Mouse (Mus musculus) heart, embryonic 13.5 days (tissue): ENCODE results near the gene Abhd17a. TPM values are rescaled to one million over a fixed set of nuclear protein-coding genes. Genes with fewer than 3 reads are reported as not detected.
"Not testable (repeated sequence)": the region's sequence is repeated elsewhere in the genome, so short reads cannot be mapped to it uniquely, and the experiment has no call there.

Experiments used
- ATAC-seq: fragments of 200-750 bp; cut with Nextera tagmentation; 2 replicates; pipeline ENCODE4 v1.8.0; 2017; ENCODE audit warnings: moderate TSS enrichment; ENCODE audit not compliant: insufficient number of reproducible peaks, low FRiP score, low TSS enrichment; ENCODE audit errors: extremely low read depth
- H3K27ac ChIP-seq: fragments of 300-500 bp; sonication (generic); replicated peaks from 2 replicates; pipeline ENCODE4 v1.5.1; 2015; ENCODE audit warnings: moderate library complexity, mild to moderate bottlenecking, inconsistent platforms
- H3K27me3 ChIP-seq: fragments of 300-500 bp; sonication (generic); replicated peaks from 2 replicates; pipeline ENCODE4 v1.6.1; 2015; ENCODE audit warnings: mild to moderate bottlenecking, inconsistent platforms
- H3K36me3 ChIP-seq: fragments of 300-500 bp; sonication (generic); 2 replicates; pipeline ENCODE4 v1.6.1; 2015; ENCODE audit warnings: mild to moderate bottlenecking, inconsistent platforms
- H3K4me1 ChIP-seq: fragments of 300-500 bp; sonication (generic); 2 replicates; pipeline ENCODE4 v1.6.1; 2015; ENCODE audit warnings: inconsistent platforms
- H3K4me2 ChIP-seq: fragments of 300-500 bp; sonication (generic); 2 replicates; pipeline ENCODE4 v1.6.1; 2015; ENCODE audit warnings: inconsistent platforms, mild to moderate bottlenecking, moderate library complexity
- H3K4me3 ChIP-seq: fragments of 300-500 bp; sonication (generic); 2 replicates; pipeline ENCODE4 v1.5.1; 2015; ENCODE audit warnings: moderate library complexity, mild to moderate bottlenecking, inconsistent platforms
- H3K9ac ChIP-seq: fragments of 300-500 bp; sonication (generic); 2 replicates; pipeline ENCODE4 v1.6.1; 2015; ENCODE audit warnings: inconsistent platforms, mild to moderate bottlenecking, moderate library complexity
- H3K9me3 ChIP-seq: fragments of 300-500 bp; sonication (generic); 2 replicates; pipeline ENCODE4 v1.6.1; 2016; ENCODE audit warnings: inconsistent platforms
- WGBS: fragments of 180-500 bp; shearing (Covaris S2); methylation state at CpG from one replicate; pipeline ENCODE4 v1.1.7; 2015; ENCODE audit warnings: mixed read lengths; 5-methylcytosine and 5-hydroxymethylcytosine counted together
- polyA plus RNA-seq: library from polyadenylated mRNA; unstranded; fragments of >200 nt; fragmentation: Nextera tagmentation; extraction: Ambion mirVana; gene quantifications from 2 replicates; pipeline ENCODE4 v1.2.1, GENCODE M21; 2015

The Abhd17a gene
- polyA plus RNA-seq, 1 experiment from 2014 or later, result 81.7 TPM

GRCm38 (mm10) chr10:80608435-80608834 lies 18.3 kb upstream of the Abhd17a start:
- ATAC-seq, result no peak
- Histone ChIP-seq H3K4me2 (no peak overlapping the region), H3K27ac (no peak overlapping the region), H3K36me3 (peaks cover 72% of the 10 kb centered on the region), H3K9ac (no peak overlapping the region), H3K27me3 (no peaks in the 10 kb centered on the region), H3K4me1 (peaks cover 24% of the 10 kb centered on the region), H3K4me3 (no peak overlapping the region), H3K9me3 (no peaks in the 10 kb centered on the region)
- 92% methylated on average over 3 of the region's 3 CpGs for WGBS

- peaks cover 56% of the 10 kb centered on the region for H3K36me3 ChIP-seq
Observed at GRCm38 (mm10) chr10:80606737-80607350, 16.7 kb upstream of the Abhd17a start.

GRCm38 (mm10) chr10:80606306-80606705 lies 16.2 kb upstream of the Abhd17a start:
- Histone ChIP-seq H3K27ac (no peak overlapping the region), H3K27me3 (no peaks in the 10 kb centered on the region), H3K4me2 (no peak overlapping the region), H3K36me3 (peaks cover 51% of the 10 kb centered on the region), H3K9ac (no peak overlapping the region), H3K4me3 (no peak overlapping the region), H3K9me3 (no peaks in the 10 kb centered on the region), H3K4me1 (peaks cover 34% of the 10 kb centered on the region)
- WGBS, result 89% methylated on average over 23 of the region's 23 CpGs
- ATAC-seq, result no peak

More at GRCm38 (mm10) chr10:80606737-80607350, 16.7 kb upstream of the Abhd17a start:
- no peak overlapping the region for H3K4me3 ChIP-seq
- H3K27me3 ChIP-seq, result no peaks in the 10 kb centered on the region
- ATAC-seq, result no peak
- no peaks in the 10 kb centered on the region for H3K9me3 ChIP-seq
- H3K4me1 ChIP-seq, result peaks cover 34% of the 10 kb centered on the region
- no peak overlapping the region for H3K27ac ChIP-seq
- WGBS, result 94% methylated on average over 34 of the region's 34 CpGs
- no peak overlapping the region for H3K4me2 ChIP-seq
- no peak overlapping the region for H3K9ac ChIP-seq

- not testable (repeated sequence) for H3K4me3 ChIP-seq, ATAC-seq, H3K9me3 ChIP-seq, H3K27me3 ChIP-seq, H3K27ac ChIP-seq
- Histone ChIP-seq H3K4me1 (peaks cover 31% of the 10 kb centered on the region), H3K9ac (peak within 1 kb of the TSS; percentile 40; the same call in 1 of the 2 replicates), H3K4me2 (0 out of 2 replicates have a peak within 1 kb of the TSS, but pooled peaks have one; percentile 94), H3K36me3 (peaks cover 48% of the 10 kb centered on the region)
- 75% methylated on average over 4 of the region's 4 CpGs for WGBS
Observed at GRCm38 (mm10) chr10:80605721-80606120, 15.6 kb upstream of the Abhd17a start, which contains the start of gene Gm49322. Gene Gm49322, plus strand, starts transcription at chr10:80606021.

GRCm38 (mm10) chr10:80604988-80605387 lies 14.8 kb upstream of the Abhd17a start:
- no peaks in the 10 kb centered on the region for H3K9me3 ChIP-seq
- no peak overlapping the region for H3K4me3 ChIP-seq
- H3K27ac ChIP-seq, result no peak overlapping the region
- no peak for ATAC-seq
- peaks cover 30% of the 10 kb centered on the region for H3K4me1 ChIP-seq
- H3K27me3 ChIP-seq, result no peaks in the 10 kb centered on the region
- WGBS, result 81% methylated on average over 2 of the region's 2 CpGs
- peaks cover 41% of the 10 kb centered on the region for H3K36me3 ChIP-seq
- H3K9ac ChIP-seq, result peak overlapping the region; percentile 40; the same call in 1 of the 2 replicates
- H3K4me2 ChIP-seq, result 0 out of 2 replicates have a peak overlapping the region, but pooled peaks have one; percentile 94

GRCm38 (mm10) chr10:80604001-80604509 lies 13.9 kb upstream of the Abhd17a start:
- peaks cover 33% of the 10 kb centered on the region for H3K36me3 ChIP-seq

GRCm38 (mm10) chr10:80603364-80603763 lies 13.2 kb upstream of the Abhd17a start:
- peak overlapping the region; percentile 87 for H3K27ac ChIP-seq
- H3K4me2 ChIP-seq, result peak overlapping the region; percentile 94
- H3K9ac ChIP-seq, result peak overlapping the region; percentile 89
- WGBS, result 28% methylated on average over 7 of the region's 7 CpGs
- no peaks in the 10 kb centered on the region for H3K27me3 ChIP-seq
- H3K4me1 ChIP-seq, result peaks cover 30% of the 10 kb centered on the region
- H3K9me3 ChIP-seq, result no peaks in the 10 kb centered on the region
- ATAC-seq, result no peak
- peaks cover 26% of the 10 kb centered on the region for H3K36me3 ChIP-seq
- H3K4me3 ChIP-seq, result peak overlapping the region; percentile 87

More at GRCm38 (mm10) chr10:80604001-80604509, 13.9 kb upstream of the Abhd17a start:
- ATAC-seq, result no peak
- no peaks in the 10 kb centered on the region for H3K9me3 ChIP-seq
- peak overlapping the region; percentile 94 for H3K4me2 ChIP-seq
- H3K4me1 ChIP-seq, result peaks cover 30% of the 10 kb centered on the region
- peak overlapping the region; percentile 87 for H3K4me3 ChIP-seq
- peak overlapping the region; percentile 89 for H3K9ac ChIP-seq
- no peaks in the 10 kb centered on the region for H3K27me3 ChIP-seq
- peak overlapping the region; percentile 87 for H3K27ac ChIP-seq
- 84% methylated on average over 7 of the region's 7 CpGs for WGBS

- H3K9me3 ChIP-seq, result no peaks in the 10 kb centered on the region
- H3K36me3 ChIP-seq, result peaks cover 21% of the 10 kb centered on the region
- H3K4me2 ChIP-seq, result peak within 1 kb of the TSS; percentile 94
- peak within 1 kb of the TSS; percentile 87 for H3K27ac ChIP-seq
- no peaks in the 10 kb centered on the region for H3K27me3 ChIP-seq
- peak within 1 kb of the TSS; percentile 87 for H3K4me3 ChIP-seq
- peak; percentile 80 for ATAC-seq
- H3K9ac ChIP-seq, result peak within 1 kb of the TSS; percentile 89
- peaks cover 30% of the 10 kb centered on the region for H3K4me1 ChIP-seq
- under 1% methylated on average over 54 of the region's 54 CpGs for WGBS
Observed at GRCm38 (mm10) chr10:80602698-80603325, 12.7 kb upstream of the Abhd17a start, which contains the start of the genes Scamp4 and Adat3. Gene Scamp4, plus strand, starts transcription at chr10:80602872. Gene Adat3, plus strand, starts transcription at chr10:80602880.

GRCm38 (mm10) chr10:80596318-80596717 lies 6.2 kb upstream of the Abhd17a start:
- WGBS, result 34% methylated on average over 4 of the region's 4 CpGs
- Histone ChIP-seq H3K4me1 (no peaks in the 10 kb centered on the region), H3K27ac (no peak overlapping the region), H3K9me3 (no peaks in the 10 kb centered on the region), H3K36me3 (no peaks in the 10 kb centered on the region), H3K9ac (no peak overlapping the region), H3K27me3 (no peaks in the 10 kb centered on the region), H3K4me2 (no peak overlapping the region), H3K4me3 (no peak overlapping the region)
- no peak for ATAC-seq

GRCm38 (mm10) chr10:80589127-80589878 lies 838 bp downstream of the Abhd17a start:
- peak overlapping the region; percentile 67 for H3K27ac ChIP-seq
- no peaks in the 10 kb centered on the region for H3K27me3 ChIP-seq
- no peaks in the 10 kb centered on the region for H3K9me3 ChIP-seq
- H3K4me2 ChIP-seq, result peak overlapping the region; percentile 98
- WGBS, result 10% methylated on average over 12 of the region's 12 CpGs
- peaks cover 25% of the 10 kb centered on the region for H3K36me3 ChIP-seq
- H3K4me1 ChIP-seq, result peaks cover 48% of the 10 kb centered on the region
- peak overlapping the region; percentile 92 for H3K4me3 ChIP-seq
- ATAC-seq, result no peak
- H3K9ac ChIP-seq, result peak overlapping the region; percentile 92

GRCm38 (mm10) chr10:80587305-80587657 lies 2.9 kb downstream of the Abhd17a start:
- peaks cover 55% of the 10 kb centered on the region for H3K4me1 ChIP-seq
- peak overlapping the region; percentile 64 for H3K9ac ChIP-seq
- H3K4me2 ChIP-seq, result peak overlapping the region; percentile 50
- 45% methylated on average over 4 of the region's 4 CpGs for WGBS
- H3K27ac ChIP-seq, result peak overlapping the region; percentile 86
- H3K4me3 ChIP-seq, result peak overlapping the region; percentile 24
- no peaks in the 10 kb centered on the region for H3K9me3 ChIP-seq
- H3K27me3 ChIP-seq, result no peaks in the 10 kb centered on the region
- ATAC-seq, result no peak
- peaks cover 42% of the 10 kb centered on the region for H3K36me3 ChIP-seq
